Mouse (Mus musculus) heart, postnatal 10 days (tissue): Measurements from ENCODE around the gene Stpg1. TPM values are rescaled to one million over a fixed set of nuclear protein-coding genes. Genes with fewer than 3 reads are reported as not detected.

ENCODE experiments used
- microRNA-seq, 2 experiments: library from miRNA; unstranded; fragments of <30 nt; microRNA quantifications; one replicate each; pipeline ENCODE4 v1.2.0; 2022
- total RNA-seq, 2 experiments: library from RNA; stranded (reverse); gene quantifications; 2 replicates each; pipeline ENCODE4 v1.2.3; 2021

The Stpg1 gene
- total RNA-seq, 2 experiments from 2014 or later: not detected

Small RNA genes lying within 50 kb of the gene (microRNA-seq; reads per million reads assigned to microRNA genes)
- gene Gm25317: 0 reads per million in 2 experiments

Other genes starting within 250 kb of the Stpg1 start
- gene Clic4, start 222.0 kb upstream of the Stpg1 start, total RNA-seq: 100 to 1,000 TPM; 309 to 310 TPM
- 100 to 1,000 TPM in 1 of 2 experiments, 10 to 100 TPM in 1; 94.6 to 106 TPM for gene Srrm1, start 141.5 kb upstream of the Stpg1 start, total RNA-seq
- gene Ncmap, start 96.6 kb upstream of the Stpg1 start, total RNA-seq: 1 to 10 TPM in 1 of 2 experiments, under 1 TPM in 1; 0.69 to 1.3 TPM
- gene Rcan3, start 60.9 kb upstream of the Stpg1 start, total RNA-seq: 10 to 100 TPM; 18.1 to 18.8 TPM
- gene Nipal3, start 248 bp downstream of the Stpg1 start, total RNA-seq: 10 to 100 TPM; 25.3 to 28.0 TPM
- under 1 TPM; 0.27 to 0.43 TPM for gene Grhl3, start 78.8 kb downstream of the Stpg1 start, total RNA-seq
- gene Ifnlr1, start 191.5 kb downstream of the Stpg1 start, total RNA-seq: 1 to 10 TPM; 3.4 to 4.1 TPM
- gene Il22ra1, start 233.4 kb downstream of the Stpg1 start, total RNA-seq: under 1 TPM; 0.22 to 0.64 TPM